Mouse (Mus musculus) heart, postnatal 0 days (tissue): Measurements from ENCODE around the gene Snrpa1. TPM values are rescaled to one million over a fixed set of nuclear protein-coding genes. Genes with fewer than 3 reads are reported as not detected.

Experiments used
- ATAC-seq: fragments of 200-750 bp; cut with Nextera tagmentation; 2 replicates; pipeline ENCODE4 v1.8.0; 2017; ENCODE audit warnings: low read depth, moderate number of reproducible peaks, moderate library complexity; ENCODE audit not compliant: insufficient read depth
- DNase-seq: peaks from one replicate; pipeline ENCODE4 v3.0.0-alpha.2; 2016; ENCODE audit warnings: low spot score
- H3K27ac ChIP-seq: fragments of 300-500 bp; sonication (generic); 2 replicates; pipeline ENCODE4 v1.5.1; 2014; ENCODE audit warnings: low read depth, mild to moderate bottlenecking
- H3K27me3 ChIP-seq: fragments of 300-500 bp; sonication (generic); 2 replicates; pipeline ENCODE4 v1.6.1; 2014; ENCODE audit warnings: low read length, mixed read lengths; ENCODE audit not compliant: control insufficient read depth, insufficient read depth
- H3K36me3 ChIP-seq: fragments of 300-500 bp; sonication (generic); replicated peaks from 2 replicates; pipeline ENCODE4 v1.6.1; 2014; ENCODE audit warnings: low read length, mixed read lengths; ENCODE audit not compliant: control insufficient read depth, insufficient read depth
- H3K4me1 ChIP-seq: fragments of 300-500 bp; sonication (generic); 2 replicates; pipeline ENCODE4 v1.6.1; 2014; ENCODE audit warnings: antibody characterized with exemption; ENCODE audit not compliant: control insufficient read depth, insufficient read depth
- H3K4me2 ChIP-seq: fragments of 300-500 bp; sonication (generic); 2 replicates; pipeline ENCODE4 v1.6.1; 2014; ENCODE audit warnings: low read depth, mild to moderate bottlenecking, low read length, moderate library complexity
- H3K4me3 ChIP-seq: fragments of 300-500 bp; sonication (generic); 2 replicates; pipeline ENCODE4 v1.5.1; 2014; ENCODE audit warnings: low read depth, low read length
- H3K9ac ChIP-seq: fragments of 300-500 bp; sonication (generic); replicated peaks from 2 replicates; pipeline ENCODE4 v1.6.1; 2014; ENCODE audit warnings: low read depth, low read length, mixed read lengths
- H3K9me3 ChIP-seq: fragments of 300-500 bp; sonication (generic); replicated peaks from 2 replicates; pipeline ENCODE4 v1.6.1; 2016; ENCODE audit warnings: low read length; ENCODE audit not compliant: control insufficient read depth
- CTCF ChIP-seq: IDR thresholded peaks from 2 replicates; pipeline ENCODE4 v1.5.1; 2016; ENCODE audit warnings: antibody characterized with exemption, control low read depth, low read depth
- EP300 ChIP-seq: IDR thresholded peaks from 2 replicates; pipeline ENCODE4 v1.6.1; 2016; ENCODE audit warnings: antibody characterized with exemption, low read depth
- WGBS: fragments of 180-500 bp; shearing (Covaris S2); extraction: QIAGEN DNeasy Blood & Tissue Kit; methylation state at CpG from one replicate; pipeline ENCODE4 v1.1.7; 2014; 5-methylcytosine and 5-hydroxymethylcytosine counted together
- polyA plus RNA-seq: library from polyadenylated mRNA; unstranded; fragments of >200 nt; fragmentation: Nextera tagmentation; extraction: Ambion mirVana; gene quantifications from 2 replicates; pipeline ENCODE4 v1.2.1, GENCODE M21; 2015
- total RNA-seq: library from RNA; depleted of rRNA; stranded (reverse); fragments of >200 nt; gene quantifications from 2 replicates; pipeline ENCODE4 v1.2.3, GENCODE M21; 2014; ENCODE audit warnings: low replicate concordance

Snrpa1 gene
- total and polyA plus RNA-seq, 2 experiments from 2014 or later = 30.8 to 58.9 TPM

- Histone ChIP-seq H3K4me1 (peaks cover 11% of the 10 kb centered on the region), H3K36me3 (peaks cover 35% of the 10 kb centered on the region), H3K9ac (peak overlapping the region; percentile 82), H3K4me3 (peak overlapping the region; percentile 85), H3K27me3 (no peaks in the 10 kb centered on the region), H3K4me2 (peak overlapping the region; percentile 70), H3K27ac (no peak overlapping the region), H3K9me3 (no peaks in the 10 kb centered on the region)
- 2% methylated on average over 14 of the region's 14 CpGs for WGBS
- TF ChIP-seq CTCF = no peak
- no peak for TF ChIP-seq EP300
- ATAC-seq (no peak), DNase-seq (no peak)
Observed at GRCm38 (mm10) chr7:66061057-66061456, 2.3 kb downstream of the Snrpa1 start.

DNA sequence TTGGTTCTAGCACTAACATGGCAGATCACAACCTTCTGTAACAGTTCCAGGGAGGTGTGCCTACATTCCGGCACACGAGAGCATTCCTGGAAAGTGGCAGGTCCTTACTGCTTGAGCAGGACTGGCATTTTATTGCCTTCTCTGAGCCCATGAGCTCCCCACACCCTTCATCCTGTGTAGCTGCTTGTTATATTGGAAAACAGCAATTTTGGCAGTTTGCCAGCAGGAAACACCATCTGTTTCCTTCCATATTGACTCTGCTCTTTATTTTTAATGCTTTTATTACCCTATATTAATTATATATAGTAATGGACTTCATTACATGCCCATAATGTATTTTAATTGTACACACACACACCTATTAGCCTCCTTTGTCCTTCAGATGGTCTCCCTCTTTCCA, 17.6 kb downstream of the Snrpa1 start:
- ATAC-seq (no peak), DNase-seq (no peak)
- Histone ChIP-seq H3K27ac (no peak overlapping the region), H3K27me3 (no peaks in the 10 kb centered on the region), H3K4me3 (no peak overlapping the region), H3K9ac (no peak overlapping the region), H3K4me2 (no peak overlapping the region), H3K9me3 (no peaks in the 10 kb centered on the region), H3K36me3 (peaks cover 47% of the 10 kb centered on the region), H3K4me1 (peaks cover 6% of the 10 kb centered on the region)
- no peak for TF ChIP-seq CTCF
- no peak for TF ChIP-seq EP300
- WGBS = 65% methylated on average over 2 of the region's 2 CpGs

DNA sequence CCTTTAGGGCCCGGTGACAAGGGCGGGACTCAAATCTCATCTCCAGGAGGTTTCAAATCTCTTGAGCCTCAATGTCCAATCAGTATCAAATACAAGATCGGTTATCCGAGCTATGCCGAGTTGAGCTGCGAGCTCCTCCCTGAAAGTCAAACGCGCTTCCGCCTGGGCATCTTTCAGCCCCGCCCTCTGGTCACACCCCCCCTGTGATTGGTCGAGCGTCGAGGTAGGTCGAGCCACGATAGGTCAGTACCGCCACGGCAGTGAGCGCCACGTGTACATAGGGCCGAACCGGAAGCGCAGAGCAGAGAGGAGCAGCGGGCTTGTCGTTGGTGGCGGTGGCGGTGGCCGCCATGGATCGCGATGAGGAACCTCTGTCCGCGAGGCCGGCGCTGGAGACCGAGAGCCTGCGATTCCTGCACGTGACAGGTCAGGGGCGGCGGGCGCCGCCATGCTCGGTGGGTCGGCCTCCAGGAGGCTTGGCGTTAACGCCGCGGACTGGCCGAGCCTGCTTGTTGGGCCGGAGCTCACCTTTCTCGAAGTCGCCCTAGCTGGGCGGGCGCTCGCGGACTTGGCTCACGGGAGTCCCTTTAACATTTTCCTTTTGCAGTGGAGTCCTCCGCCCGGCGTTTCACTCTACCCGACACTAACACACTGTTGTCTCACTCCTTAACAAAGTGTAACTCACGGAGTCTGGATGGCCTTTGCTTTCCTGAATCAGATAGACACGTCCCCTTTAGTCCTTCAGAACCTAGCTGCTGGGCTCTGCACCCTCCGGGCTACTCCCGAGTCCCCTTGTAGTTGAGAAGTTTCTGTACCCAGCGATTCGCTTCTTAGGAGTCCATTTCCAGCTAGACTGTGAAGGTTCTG, 20.8 kb downstream of the Snrpa1 start, which contains the start of gene Selenos:
Selenos (plus strand) TSS at position 286 of the 867 bp plus-strand sequence.
- H3K36me3 ChIP-seq = peaks cover 47% of the 10 kb centered on the region
- under 1% methylated on average over 65 of the region's 65 CpGs for WGBS
- H3K4me3 ChIP-seq = peak within 1 kb of the TSS; percentile 78
- peak within 1 kb of the TSS; percentile 74 for H3K9ac ChIP-seq
- no peak for TF ChIP-seq CTCF
- peak; percentile 54; the same call in 1 of the 2 replicates for TF ChIP-seq EP300
- no peaks in the 10 kb centered on the region for H3K9me3 ChIP-seq
- H3K27ac ChIP-seq = peak within 1 kb of the TSS; percentile 87
- ATAC-seq = peak; percentile 100
- H3K4me2 ChIP-seq = peak within 1 kb of the TSS; percentile 86
- H3K4me1 ChIP-seq = peaks cover 12% of the 10 kb centered on the region
- peak; percentile 96 for DNase-seq
- no peaks in the 10 kb centered on the region for H3K27me3 ChIP-seq

DNA sequence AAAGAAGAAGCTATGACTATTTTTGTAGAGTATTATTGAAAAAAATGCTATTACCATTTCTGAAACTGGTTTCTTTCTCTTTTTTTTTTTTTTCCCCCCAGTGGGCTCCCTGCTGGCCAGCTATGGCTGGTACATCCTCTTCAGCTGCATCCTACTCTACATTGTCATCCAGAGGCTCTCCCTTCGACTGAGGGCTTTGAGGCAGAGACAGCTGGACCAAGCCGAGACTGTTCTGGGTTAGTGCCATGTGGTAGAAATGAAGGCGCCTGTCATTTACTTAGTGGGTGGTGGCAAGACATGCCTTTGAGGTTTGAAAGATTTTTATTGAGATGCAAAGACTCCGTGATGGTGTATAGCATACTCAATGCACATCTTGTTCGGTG, 21.4 kb downstream of the Snrpa1 start:
- ATAC-seq (no peak), DNase-seq (no peak)
- Histone ChIP-seq H3K9me3 (no peaks in the 10 kb centered on the region), H3K36me3 (peaks cover 46% of the 10 kb centered on the region), H3K4me2 (peak overlapping the region; percentile 86), H3K4me3 (peak overlapping the region; percentile 78), H3K27ac (peak overlapping the region; percentile 87), H3K27me3 (no peaks in the 10 kb centered on the region), H3K9ac (peak overlapping the region; percentile 74; the same call in 1 of the 2 replicates), H3K4me1 (peaks cover 12% of the 10 kb centered on the region)
- 49% methylated on average over 5 of the region's 5 CpGs for WGBS
- no peak for TF ChIP-seq EP300
- TF ChIP-seq CTCF = no peak

DNA sequence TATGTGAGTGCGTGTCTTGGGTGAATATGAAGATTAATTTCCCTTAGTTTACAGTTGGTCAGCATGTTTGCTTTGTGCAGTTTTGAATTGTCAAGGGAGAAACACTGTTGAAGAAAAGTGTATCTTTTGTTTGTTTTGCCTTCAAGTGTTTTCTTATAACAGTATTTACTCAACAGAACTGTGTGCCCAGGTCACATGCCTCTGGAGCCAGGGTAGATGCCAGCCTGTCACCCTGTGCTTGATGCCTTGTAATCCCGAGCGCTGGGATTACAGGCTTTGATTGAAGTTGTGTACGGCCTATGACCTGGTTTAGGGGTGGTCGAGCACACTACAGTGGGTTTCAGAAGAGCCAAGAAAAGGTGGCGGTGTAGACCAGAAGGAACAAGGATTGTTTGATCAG, 25.0 kb downstream of the Snrpa1 start:
- no peaks in the 10 kb centered on the region for H3K9me3 ChIP-seq
- H3K27ac ChIP-seq = no peak overlapping the region
- TF ChIP-seq CTCF (no peak), EP300 (no peak)
- ATAC-seq = no peak
- H3K4me3 ChIP-seq = no peak overlapping the region
- no peak overlapping the region for H3K4me2 ChIP-seq
- H3K36me3 ChIP-seq = peaks cover 69% of the 10 kb centered on the region
- H3K9ac ChIP-seq = no peak overlapping the region
- H3K27me3 ChIP-seq = no peaks in the 10 kb centered on the region
- H3K4me1 ChIP-seq = peaks cover 12% of the 10 kb centered on the region
- no peak for DNase-seq
- WGBS = 90% methylated on average over 6 of the region's 6 CpGs
